28 mouse cellular contexts compared by ENCODE assay signal in genomic region chr4:63590538-63590937, GRCm38 (mm10). TPM values are rescaled to one million over a fixed set of nuclear protein-coding genes. Genes with fewer than 3 reads are reported as not detected.
DNase-seq lines count a peak whose midpoint lies in the region; ATAC-seq lines count a peak whose summit lies in the region.
"Had no signal": no experiment of that assay in that cellular context is flagged by ENCODE, and none has a peak within 500 bp of the region (broad histone marks: within the 10 kb centered on the region; RNA-seq: fewer than 3 reads in every experiment).

No protein-coding gene starts in this region.

- ATAC-seq in activated CD4-positive, CD25-positive, alpha-beta regulatory T cell, adult 4 months, result peak; percentile 44
- ATAC-seq in megakaryocyte progenitor cell, adult 5-6 weeks (replicated peaks; ENCODE audit: poor library complexity), result peak; percentile 10; the same call in 1 of the 2 replicates
- ATAC-seq: forebrain, embryonic 15.5 days; hindbrain, postnatal 0 days; intestine, embryonic 16.5 days had no signal

- peak; percentile 33 for DNase-seq in CD4-positive, CD25-positive, alpha-beta regulatory T cell, adult 2 months (ENCODE audit: low read depth, low spot score)
- peak; percentile 69 for DNase-seq in induced T-regulatory cell, adult 2 months (ENCODE audit: low read depth)
- no peak for DNase-seq in frontal cortex, adult 2 months (ENCODE audit: extremely low spot score in 1 of 2, low spot score in 1 of 2)
- no peak for DNase-seq in frontal cortex, postnatal 10 days (ENCODE audit: low spot score in 2 of 2)
- no peak for DNase-seq in ovary, adult 18-20 months (ENCODE audit: low spot score)
- DNase-seq in MN1 (ENCODE audit: low spot score), result no peak
- DNase-seq: adrenal gland, adult 8-10 months; adrenal gland, postnatal 36 days; cerebellum, adult 11 months; cerebellum, adult 8-10 months; cerebellum, postnatal 14 days; gastrocnemius, adult 2 months; gastrocnemius, postnatal 25 days; heart, adult 18-20 months; heart, postnatal 14 days had no signal

RNA-seq across cellular contexts. Expression of gene Gm11213, which starts 14.5 kb away (rescaled TPM):
- polyA plus RNA-seq in activated CD4-positive, CD25-positive, alpha-beta regulatory T cell, adult 4 months (2017; shearing (Covaris generic)), result not detected
- not detected in 2 replicates for total RNA-seq in megakaryocyte progenitor cell, adult 5-6 weeks (2015)
- total RNA-seq in megakaryocyte progenitor cell, adult 5-6 weeks (2017), result not detected in 2 replicates
- polyA plus RNA-seq in frontal cortex, adult 2 months (2012; rRNA removed), result not detected in 2 replicates
- total RNA-seq: adrenal gland, adult 8-10 months; adrenal gland, postnatal 36 days; gastrocnemius, adult 2 months; gastrocnemius, postnatal 25 days; heart, adult 18-20 months; heart, postnatal 14 days; hematopoietic stem cell, adult 5-6 weeks; hindbrain, postnatal 0 days had no signal
- polyA plus RNA-seq: brain, embryonic 14.5 days; cortical plate, adult 2 months; embryonic facial prominence, embryonic 12.5 days; forebrain, embryonic 11.5 days; forebrain, embryonic 15.5 days; heart, embryonic 10.5 days; heart, embryonic 15.5 days; hindbrain, embryonic 13.5 days; hindbrain, postnatal 0 days; intestine, embryonic 16.5 days had no signal

RNA-seq across cellular contexts. Expression of gene Tex48, which starts 31.7 kb away (rescaled TPM):
- not detected for polyA plus RNA-seq in activated CD4-positive, CD25-positive, alpha-beta regulatory T cell, adult 4 months (2017; shearing (Covaris generic))
- not detected in 2 replicates for total RNA-seq in megakaryocyte progenitor cell, adult 5-6 weeks (2015)
- not detected in 2 replicates for total RNA-seq in megakaryocyte progenitor cell, adult 5-6 weeks (2017)
- not detected in 2 replicates for polyA plus RNA-seq in frontal cortex, adult 2 months (2012; rRNA removed)
- total RNA-seq: adrenal gland, adult 8-10 months; adrenal gland, postnatal 36 days; gastrocnemius, adult 2 months; gastrocnemius, postnatal 25 days; heart, adult 18-20 months; heart, postnatal 14 days; hematopoietic stem cell, adult 5-6 weeks; hindbrain, postnatal 0 days had no signal
- polyA plus RNA-seq: brain, embryonic 14.5 days; cortical plate, adult 2 months; embryonic facial prominence, embryonic 12.5 days; forebrain, embryonic 11.5 days; forebrain, embryonic 15.5 days; heart, embryonic 10.5 days; heart, embryonic 15.5 days; hindbrain, embryonic 13.5 days; hindbrain, postnatal 0 days; intestine, embryonic 16.5 days had no signal

RNA-seq across cellular contexts. Expression of gene Tmem268, which starts 32.0 kb away (rescaled TPM):
- 10 to 100 TPM; 16.6 to 17.6 TPM for polyA plus RNA-seq in activated CD4-positive, CD25-positive, alpha-beta regulatory T cell, adult 4 months (2017; shearing (Covaris generic))
- 4.7 and 4.8 TPM in 2 replicates for total RNA-seq in megakaryocyte progenitor cell, adult 5-6 weeks (2015)
- total RNA-seq in megakaryocyte progenitor cell, adult 5-6 weeks (2017), result 10.8 and 23.7 TPM in 2 replicates
- polyA plus RNA-seq in frontal cortex, adult 2 months (2012; rRNA removed), result 10.3 and 11.6 TPM in 2 replicates

RNA-seq across cellular contexts. Expression of gene Atp6v1g1, which starts 46.0 kb away (rescaled TPM):
- polyA plus RNA-seq in activated CD4-positive, CD25-positive, alpha-beta regulatory T cell, adult 4 months (2017; shearing (Covaris generic)), result 100 to 1,000 TPM; 180 to 210 TPM
- total RNA-seq in megakaryocyte progenitor cell, adult 5-6 weeks (2015), result 102 and 121 TPM in 2 replicates
- 80.3 and 82.4 TPM in 2 replicates for total RNA-seq in megakaryocyte progenitor cell, adult 5-6 weeks (2017)
- polyA plus RNA-seq in frontal cortex, adult 2 months (2012; rRNA removed), result 133 and 138 TPM in 2 replicates

Comparison
In these comparisons a context has a peak if more than half of its experiments do, and no peak if none do; other contexts are left out.
1. DNase-seq: peak in CD4-positive, CD25-positive, alpha-beta regulatory T cell, adult 2 months (single experiment) and induced T-regulatory cell, adult 2 months (single experiment); none in frontal cortex, adult 2 months (0 of 2), frontal cortex, postnatal 10 days (0 of 2), ovary, adult 18-20 months (single experiment) and MN1 (single experiment).